Mouse (Mus musculus): Measurements from ENCODE around the gene Clcf1.

The Clcf1 gene

GRCm38 (mm10) chr19:4218293-4218692 is 4.3 kb downstream of the Clcf1 start:
- no peak for TF ChIP-seq POU5F1 (IDR thresholded peaks at IDR 0.05; ENCODE audit: borderline replicate concordance, low read length)
- TF ChIP-seq NANOG (IDR thresholded peaks at IDR 0.05; ENCODE audit: borderline replicate concordance, low read length), result no peak
- no peak for TF ChIP-seq CTCF (conservative IDR thresholded peaks at IDR 0.05; ENCODE audit: low read length)
- Histone ChIP-seq H3K27me3 (ENCODE audit: insufficient read depth, low read length) (peaks cover 85% of the 10 kb centered on the region), H3K4me1 (replicated peaks; ENCODE audit: low read depth, low read length) (peaks cover 50% of the 10 kb centered on the region), H3K9me3 (ENCODE audit: low read length) (no peaks in the 10 kb centered on the region), H3K36me3 (ENCODE audit: insufficient read depth, low read length) (no peaks in the 10 kb centered on the region), H3K4me3 (replicated peaks; ENCODE audit: low read length) (no peak overlapping the region)

GRCm38 (mm10) chr19:4218784-4219183 is 4.7 kb downstream of the Clcf1 start:
- Histone ChIP-seq H3K4me3 (replicated peaks; ENCODE audit: low read length) (no peak overlapping the region), H3K36me3 (ENCODE audit: insufficient read depth, low read length) (no peaks in the 10 kb centered on the region), H3K9me3 (ENCODE audit: low read length) (no peaks in the 10 kb centered on the region), H3K4me1 (replicated peaks; ENCODE audit: low read depth, low read length) (peaks cover 45% of the 10 kb centered on the region), H3K27me3 (ENCODE audit: insufficient read depth, low read length) (peaks cover 80% of the 10 kb centered on the region)
- TF ChIP-seq NANOG (IDR thresholded peaks at IDR 0.05; ENCODE audit: borderline replicate concordance, low read length), result no peak
- TF ChIP-seq CTCF (conservative IDR thresholded peaks at IDR 0.05; ENCODE audit: low read length), result no peak
- TF ChIP-seq POU5F1 (IDR thresholded peaks at IDR 0.05; ENCODE audit: borderline replicate concordance, low read length), result no peak

- peak overlapping the region; percentile 29; the same call in 1 of the 2 replicates for H3K4me3 ChIP-seq (replicated peaks; ENCODE audit: low read length)
- peaks cover 41% of the 10 kb centered on the region for H3K4me1 ChIP-seq (replicated peaks; ENCODE audit: low read depth, low read length)
- TF ChIP-seq CTCF (conservative IDR thresholded peaks at IDR 0.05; ENCODE audit: low read length) (no peak), POU5F1 (IDR thresholded peaks at IDR 0.05; ENCODE audit: borderline replicate concordance, low read length) (no peak), NANOG (IDR thresholded peaks at IDR 0.05; ENCODE audit: borderline replicate concordance, low read length) (no peak)
- no peaks in the 10 kb centered on the region for H3K9me3 ChIP-seq (ENCODE audit: low read length)
- H3K27me3 ChIP-seq (ENCODE audit: insufficient read depth, low read length), result peaks cover 68% of the 10 kb centered on the region
- H3K36me3 ChIP-seq (ENCODE audit: insufficient read depth, low read length), result no peaks in the 10 kb centered on the region
These were observed 5.9 kb downstream of the Clcf1 start for GRCm38 (mm10) chr19:4219943-4220342.

GRCm38 (mm10) chr19:4220416-4220815 is 6.4 kb downstream of the Clcf1 start:
- TF ChIP-seq POU5F1 (IDR thresholded peaks at IDR 0.05; ENCODE audit: borderline replicate concordance, low read length) (no peak), NANOG (IDR thresholded peaks at IDR 0.05; ENCODE audit: borderline replicate concordance, low read length) (no peak), CTCF (conservative IDR thresholded peaks at IDR 0.05; ENCODE audit: low read length) (no peak)
- no peaks in the 10 kb centered on the region for H3K36me3 ChIP-seq (ENCODE audit: insufficient read depth, low read length)

GRCm38 (mm10) chr19:4220957-4221743 is 7.1 kb downstream of the Clcf1 start:
- Histone ChIP-seq H3K4me1 (replicated peaks; ENCODE audit: low read depth, low read length) (peaks cover 34% of the 10 kb centered on the region), H3K9me3 (ENCODE audit: low read length) (no peaks in the 10 kb centered on the region), H3K27me3 (ENCODE audit: insufficient read depth, low read length) (peaks cover 58% of the 10 kb centered on the region), H3K4me3 (replicated peaks; ENCODE audit: low read length) (no peak overlapping the region), H3K36me3 (ENCODE audit: insufficient read depth, low read length) (no peaks in the 10 kb centered on the region)
- TF ChIP-seq NANOG (IDR thresholded peaks at IDR 0.05; ENCODE audit: borderline replicate concordance, low read length), result no peak
- no peak for TF ChIP-seq CTCF (conservative IDR thresholded peaks at IDR 0.05; ENCODE audit: low read length)
- no peak for TF ChIP-seq POU5F1 (IDR thresholded peaks at IDR 0.05; ENCODE audit: borderline replicate concordance, low read length)

More at GRCm38 (mm10) chr19:4220416-4220815, 6.4 kb downstream of the Clcf1 start:
- no peaks in the 10 kb centered on the region for H3K9me3 ChIP-seq (ENCODE audit: low read length)
- H3K4me3 ChIP-seq (replicated peaks; ENCODE audit: low read length), result peak overlapping the region; percentile 29; the same call in 1 of the 2 replicates
- peaks cover 40% of the 10 kb centered on the region for H3K4me1 ChIP-seq (replicated peaks; ENCODE audit: low read depth, low read length)
- peaks cover 65% of the 10 kb centered on the region for H3K27me3 ChIP-seq (ENCODE audit: insufficient read depth, low read length)

- Histone ChIP-seq H3K4me3 (replicated peaks; ENCODE audit: low read length) (no peak overlapping the region), H3K36me3 (ENCODE audit: insufficient read depth, low read length) (no peaks in the 10 kb centered on the region), H3K27me3 (ENCODE audit: insufficient read depth, low read length) (peaks cover 51% of the 10 kb centered on the region), H3K9me3 (ENCODE audit: low read length) (no peaks in the 10 kb centered on the region), H3K4me1 (replicated peaks; ENCODE audit: low read depth, low read length) (peaks cover 33% of the 10 kb centered on the region)
- TF ChIP-seq CTCF (conservative IDR thresholded peaks at IDR 0.05; ENCODE audit: low read length) (no peak), NANOG (IDR thresholded peaks at IDR 0.05; ENCODE audit: borderline replicate concordance, low read length) (no peak), POU5F1 (IDR thresholded peaks at IDR 0.05; ENCODE audit: borderline replicate concordance, low read length) (no peak)
These were observed 8.1 kb downstream of the Clcf1 start for GRCm38 (mm10) chr19:4222165-4222564.

GRCm38 (mm10) chr19:4226779-4227178 is 12.7 kb downstream of the Clcf1 start:
- TF ChIP-seq NANOG (IDR thresholded peaks at IDR 0.05; ENCODE audit: borderline replicate concordance, low read length) (no peak), CTCF (conservative IDR thresholded peaks at IDR 0.05; ENCODE audit: low read length) (no peak), POU5F1 (IDR thresholded peaks at IDR 0.05; ENCODE audit: borderline replicate concordance, low read length) (no peak)
- H3K9me3 ChIP-seq (ENCODE audit: low read length), result no peaks in the 10 kb centered on the region

GRCm38 (mm10) chr19:4227446-4227845 is 13.4 kb downstream of the Clcf1 start:
- 0 out of 2 replicates have a peak overlapping the region, but pooled peaks have one; percentile 17 for H3K4me3 ChIP-seq (replicated peaks; ENCODE audit: low read length)
- no peaks in the 10 kb centered on the region for H3K9me3 ChIP-seq (ENCODE audit: low read length)
- TF ChIP-seq NANOG (IDR thresholded peaks at IDR 0.05; ENCODE audit: borderline replicate concordance, low read length), result peak; percentile 62; the same call in 1 of the 2 replicates
- no peak for TF ChIP-seq CTCF (conservative IDR thresholded peaks at IDR 0.05; ENCODE audit: low read length)
- H3K4me1 ChIP-seq (replicated peaks; ENCODE audit: low read depth, low read length), result peaks cover 54% of the 10 kb centered on the region
- peaks cover 20% of the 10 kb centered on the region for H3K27me3 ChIP-seq (ENCODE audit: insufficient read depth, low read length)
- no peaks in the 10 kb centered on the region for H3K36me3 ChIP-seq (ENCODE audit: insufficient read depth, low read length)

More at GRCm38 (mm10) chr19:4226779-4227178, 12.7 kb downstream of the Clcf1 start:
- H3K36me3 ChIP-seq (ENCODE audit: insufficient read depth, low read length), result no peaks in the 10 kb centered on the region
- H3K4me3 ChIP-seq (replicated peaks; ENCODE audit: low read length), result no peak overlapping the region
- H3K4me1 ChIP-seq (replicated peaks; ENCODE audit: low read depth, low read length), result peaks cover 50% of the 10 kb centered on the region
- H3K27me3 ChIP-seq (ENCODE audit: insufficient read depth, low read length), result peaks cover 26% of the 10 kb centered on the region
